Mouse (Mus musculus): Measurements from ENCODE around the gene Fam181b. TPM values are rescaled to one million over a fixed set of nuclear protein-coding genes. Genes with fewer than 3 reads are reported as not detected.

The Fam181b gene
- not detected for polyA plus RNA-seq (2017; shearing (Covaris generic))

GRCm38 (mm10) chr7:93079785-93080730, at the start of gene Fam181b:
Gene Fam181b, plus strand, starts transcription at chr7:93079865.

Other genes starting within 250 kb of the Fam181b start
- gene Ddias, start 205.6 kb upstream of the Fam181b start, polyA plus RNA-seq (2017; shearing (Covaris generic)), result 4.3 TPM
- gene Prcp, start 205.4 kb upstream of the Fam181b start, polyA plus RNA-seq (2017; shearing (Covaris generic)), result 21.8 TPM